Mouse (Mus musculus): ENCODE results near the gene Ebp.
A peak's percentile ranks its signal among the peaks of the same experiment; 100 is the strongest.

Ebp gene

DNA sequence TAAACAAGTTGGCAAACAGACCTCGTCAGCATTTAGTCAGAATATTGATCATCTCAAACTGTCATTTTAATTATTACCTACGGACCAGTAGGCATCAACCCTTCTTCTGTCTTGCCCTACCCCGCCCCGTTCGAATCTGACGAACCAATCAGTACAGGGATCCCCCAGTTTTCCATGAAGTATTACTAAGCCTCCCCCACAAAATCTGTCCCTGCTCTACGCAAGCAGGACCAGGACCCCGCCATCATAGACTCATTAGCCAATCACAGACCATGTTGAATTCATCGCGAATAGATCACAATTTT is at the start of gene Ebp:
TSS of gene Ebp (minus strand) at position 94 of the 305 bp plus-strand sequence.
- peak; percentile 6 for DNase-seq

DNA sequence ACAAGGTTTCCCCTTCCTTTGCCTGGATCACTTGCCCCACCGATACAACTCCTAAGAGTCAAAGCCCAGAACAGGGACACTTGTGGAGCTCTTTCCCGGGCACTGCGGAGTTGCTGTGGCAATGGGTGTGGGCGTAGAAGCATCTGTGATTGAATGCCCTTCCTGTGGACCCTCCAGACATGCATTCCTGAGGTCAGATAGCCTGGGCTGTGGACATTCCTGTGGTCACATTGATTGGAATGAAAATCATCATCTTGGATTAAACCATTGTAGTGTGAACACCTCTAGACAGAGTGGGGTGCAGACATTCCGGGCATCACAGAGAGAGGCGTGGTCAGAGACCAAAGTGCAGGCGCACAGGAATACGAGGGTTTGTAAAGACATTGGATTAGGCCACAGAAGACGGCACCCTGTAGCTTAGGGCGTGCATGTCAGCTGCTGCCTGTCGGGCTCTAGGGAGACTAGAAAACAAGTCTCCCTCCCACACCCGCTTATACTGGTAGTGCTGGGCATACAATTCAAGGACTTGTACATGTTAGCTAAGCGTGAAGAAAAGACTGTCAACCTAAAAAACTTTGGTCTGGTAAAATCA is 45.6 kb upstream of the Ebp start:
- DNase-seq = no peak

DNA sequence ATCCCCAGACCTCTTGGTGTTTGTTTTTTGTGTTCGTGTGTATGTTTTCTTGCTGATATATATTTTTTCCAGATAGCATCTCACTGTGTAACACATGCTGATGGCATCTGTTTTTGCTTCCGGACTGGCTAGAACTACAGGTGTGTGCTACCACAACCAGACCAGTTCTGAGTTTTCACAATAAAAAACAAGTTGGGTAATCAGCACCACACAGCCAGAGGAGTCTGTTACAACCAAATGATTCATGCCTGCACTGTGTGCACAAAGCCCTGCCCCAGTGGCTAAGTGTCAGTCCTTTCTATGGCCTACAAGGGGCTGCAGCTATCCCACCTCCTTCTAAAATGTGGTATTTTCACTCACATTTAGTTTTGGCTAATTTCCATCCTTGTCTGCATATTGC is 43.4 kb upstream of the Ebp start:
- no peak for DNase-seq

DNA sequence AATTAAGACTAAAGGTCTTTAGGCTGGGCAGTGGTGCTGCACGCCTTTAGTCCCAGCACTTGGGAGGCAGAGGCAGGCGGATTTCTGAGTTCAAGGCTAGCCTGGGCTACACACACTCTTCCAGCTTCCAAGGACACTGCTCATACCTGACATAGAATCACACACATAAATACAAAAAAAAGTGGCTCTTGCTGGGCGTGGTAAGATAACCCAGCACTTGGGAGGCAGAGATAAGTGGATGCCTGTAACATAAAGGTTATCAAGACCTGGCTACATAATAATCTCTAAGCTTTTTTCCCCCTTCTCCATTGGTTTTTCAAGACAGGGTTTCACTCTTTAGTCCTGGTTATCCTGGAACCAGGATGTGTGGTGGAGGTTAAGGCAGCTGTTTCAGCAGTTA is 40.3 kb upstream of the Ebp start:
- DNase-seq = no peak

DNA sequence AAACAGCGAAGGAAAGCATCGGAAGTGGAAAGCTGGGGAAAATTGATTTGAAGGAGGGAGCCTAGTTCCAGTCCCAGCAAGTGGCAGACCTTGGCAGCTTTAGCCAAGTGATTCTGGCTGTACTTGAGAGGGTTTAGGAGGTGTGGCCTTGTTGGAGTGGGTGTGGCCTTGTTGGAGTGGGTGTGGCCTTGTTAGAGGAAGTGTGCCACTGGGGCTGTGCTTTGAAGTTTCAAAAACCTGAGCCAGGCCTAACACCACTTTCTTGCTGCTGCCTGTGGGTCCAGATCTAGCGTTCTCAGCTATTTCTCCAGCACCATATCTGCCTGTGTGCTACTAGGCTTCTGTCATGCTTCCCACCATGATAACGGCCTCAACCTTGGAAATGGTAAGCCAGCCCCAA is 37.0 kb upstream of the Ebp start:
- DNase-seq = peak; percentile 52

DNA sequence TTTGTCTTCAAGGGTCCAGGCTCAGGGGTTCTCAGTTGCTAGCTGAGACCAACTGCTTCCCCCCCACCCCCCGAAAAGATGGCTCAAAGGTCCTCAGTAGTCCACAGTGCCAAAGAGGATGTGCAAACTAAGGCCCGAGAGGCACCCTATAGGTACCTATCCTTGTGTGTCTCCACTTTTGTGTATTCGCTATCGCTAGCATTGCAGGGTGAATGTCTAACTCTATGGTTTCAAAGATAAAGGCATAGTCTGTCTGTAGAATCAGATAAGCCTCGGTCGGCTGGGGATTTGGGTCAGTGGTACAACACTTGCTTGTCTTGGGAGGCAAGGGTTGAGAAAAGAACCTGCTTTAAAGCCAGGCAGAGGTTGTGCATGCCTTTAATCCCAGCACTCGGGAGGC is 30.2 kb upstream of the Ebp start:
- no peak for DNase-seq

DNA sequence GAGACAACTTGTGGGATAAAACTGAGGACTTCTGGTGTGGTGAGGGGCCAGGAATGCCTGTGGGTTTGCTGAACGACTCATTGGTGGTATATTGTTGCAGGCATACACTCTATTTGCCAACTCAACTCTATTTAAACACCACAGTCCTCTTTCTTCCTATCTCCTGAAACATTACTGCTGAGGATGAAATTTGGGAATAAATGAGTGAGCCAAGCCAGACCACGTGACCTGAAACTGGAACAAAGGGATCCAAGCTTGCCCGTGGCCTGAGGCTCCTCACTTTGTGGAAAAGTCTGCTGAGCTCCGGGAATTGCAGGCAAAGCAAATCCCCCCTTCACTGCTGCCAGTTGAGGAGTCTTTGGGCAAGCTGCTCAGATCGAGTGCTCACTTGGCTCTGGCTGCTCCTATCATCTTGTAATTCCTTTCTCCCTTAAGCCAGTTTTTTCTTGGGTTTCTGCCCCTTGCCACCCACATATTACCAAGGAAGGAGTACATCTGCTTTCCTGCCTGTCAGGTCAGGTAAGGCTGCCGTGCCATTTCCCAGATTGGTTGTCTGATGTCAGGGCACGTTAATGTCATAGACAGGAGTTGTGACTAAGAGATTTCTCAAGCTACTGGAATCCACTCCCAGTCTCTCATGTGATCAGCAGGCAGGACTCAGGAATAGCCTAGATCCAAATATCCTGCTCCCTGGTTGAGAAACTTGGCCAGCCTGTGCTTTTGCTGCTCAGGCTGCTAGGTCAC is 29.5 kb upstream of the Ebp start:
- no peak for DNase-seq

DNA sequence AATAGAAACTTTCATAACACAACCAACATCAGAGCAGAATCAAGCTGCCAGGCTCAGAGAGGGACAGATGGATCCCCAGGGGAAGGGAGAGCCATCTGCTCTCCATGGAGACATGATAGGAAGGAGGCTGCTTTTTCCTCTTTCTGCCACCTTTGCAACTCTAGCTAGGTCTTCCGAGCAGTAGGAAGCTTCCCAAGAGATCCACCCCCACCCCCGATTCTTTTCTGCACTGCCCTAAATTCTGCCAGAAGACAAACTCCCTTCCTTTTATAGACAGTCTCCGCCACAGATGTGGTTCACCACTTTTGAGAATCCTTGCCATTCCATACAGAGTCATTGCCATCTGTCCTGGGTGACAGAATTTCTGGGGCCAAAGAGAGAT is 29.0 kb upstream of the Ebp start:
- DNase-seq = no peak

DNA sequence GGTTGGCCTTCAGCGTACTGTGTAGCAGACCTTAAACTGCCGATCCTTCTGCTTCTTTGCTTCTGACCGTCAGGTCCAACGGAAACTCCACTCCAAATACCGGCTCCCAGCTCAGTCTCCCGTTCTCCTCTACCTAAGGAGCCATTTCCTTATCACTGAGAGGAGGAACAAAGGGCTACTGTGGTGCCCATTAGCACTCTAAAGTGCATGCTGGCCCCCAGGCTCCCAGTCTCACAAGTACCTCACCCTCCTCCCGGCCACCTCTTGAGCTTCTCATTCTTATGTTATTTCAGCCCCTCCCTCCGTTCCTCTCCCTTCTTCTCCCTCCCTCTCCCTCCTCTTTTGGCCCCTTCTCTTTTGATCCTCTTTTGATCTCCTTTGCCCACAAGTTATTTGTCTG is 26.3 kb upstream of the Ebp start:
- no peak for DNase-seq

DNA sequence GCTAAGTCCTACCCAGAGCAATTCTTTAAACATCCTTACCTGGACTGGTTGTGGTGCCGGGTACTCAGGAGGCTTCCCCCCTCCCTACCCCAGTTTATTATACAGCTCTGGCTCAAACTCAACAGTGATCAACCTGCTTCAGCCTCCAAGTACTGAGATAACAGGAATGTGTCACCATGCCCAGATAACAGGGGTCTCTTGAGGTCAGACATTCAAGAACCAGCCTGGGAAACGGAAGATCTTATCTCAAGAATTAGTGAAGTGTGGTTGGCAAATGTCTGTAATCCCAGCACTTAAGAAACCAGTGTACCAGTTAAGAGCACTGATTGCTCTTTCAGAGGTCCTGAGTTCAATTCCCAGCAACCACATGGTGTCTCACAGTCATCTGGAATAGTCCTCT is 24.8 kb upstream of the Ebp start:
- no peak for DNase-seq

DNA sequence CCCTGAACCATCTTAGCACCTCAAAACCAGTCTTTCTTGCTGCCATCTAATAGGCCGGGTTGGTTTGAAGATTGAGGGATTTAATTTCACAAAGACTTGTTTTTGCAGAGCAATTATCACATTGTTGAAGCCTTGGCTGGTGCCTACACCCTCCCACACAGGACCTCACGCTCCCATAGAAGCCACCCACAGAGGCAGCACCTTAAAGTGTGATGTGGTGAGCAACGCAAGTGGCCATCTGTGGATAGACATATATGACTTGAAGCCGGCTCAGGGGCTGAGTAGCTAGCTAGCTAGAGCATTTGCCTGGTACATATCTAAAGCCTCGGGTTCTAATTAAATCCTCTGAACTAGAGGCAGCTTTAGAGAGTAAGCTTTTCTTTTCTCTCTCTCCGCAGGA is 24.1 kb upstream of the Ebp start:
- DNase-seq = no peak

DNA sequence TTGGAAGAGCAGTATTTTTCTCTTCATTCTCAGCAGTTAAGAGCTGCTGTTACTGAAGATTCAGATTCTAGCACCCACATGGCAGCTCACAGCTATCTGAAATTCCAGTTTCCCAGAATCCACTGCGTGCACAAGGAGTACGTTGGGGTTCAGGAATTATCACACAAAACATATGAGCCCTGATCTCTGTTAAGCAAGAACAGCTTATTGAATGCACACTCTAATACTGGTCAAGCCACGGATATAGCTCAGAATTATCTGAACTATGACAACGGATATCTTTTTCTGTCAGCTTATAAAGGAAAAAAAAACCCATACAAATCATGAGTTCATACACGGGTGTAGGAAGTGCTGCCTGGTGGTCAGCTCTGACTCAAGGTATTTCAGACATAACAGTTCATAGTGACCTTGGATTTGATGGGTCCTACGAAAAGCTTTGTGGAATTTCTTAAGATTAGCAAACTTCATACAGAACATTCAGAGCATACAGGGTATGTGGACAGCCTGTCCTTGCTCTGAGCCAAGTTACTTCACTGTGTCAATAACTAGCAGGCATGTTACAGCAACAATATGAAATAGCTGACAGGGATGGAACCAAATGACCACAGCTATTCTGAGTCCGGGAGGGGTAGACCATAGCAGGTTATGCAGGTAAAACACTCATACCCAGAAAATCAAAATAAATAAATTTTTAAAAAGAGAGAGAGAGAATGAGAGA is 18.3 kb upstream of the Ebp start:
- no peak for DNase-seq

DNA sequence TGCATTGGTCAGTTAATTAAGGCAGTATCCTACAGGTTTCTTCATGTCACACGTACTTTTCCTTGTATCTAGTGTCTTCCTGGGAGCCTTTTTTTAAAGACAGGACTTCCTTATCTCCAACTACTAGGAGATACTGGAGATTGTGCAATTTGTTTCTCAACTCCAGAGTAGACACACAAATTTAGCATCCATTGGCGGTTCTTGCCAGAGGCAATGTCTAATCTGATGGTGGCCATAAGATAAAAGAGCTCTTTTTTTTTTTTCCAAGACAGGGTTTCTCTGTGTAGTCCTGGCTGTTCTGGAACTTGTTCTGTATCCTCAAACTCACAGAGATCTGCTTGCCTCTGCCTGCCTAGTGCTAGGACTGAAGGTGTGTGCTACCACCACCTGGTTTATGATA is 16.4 kb upstream of the Ebp start:
- DNase-seq = no peak

DNA sequence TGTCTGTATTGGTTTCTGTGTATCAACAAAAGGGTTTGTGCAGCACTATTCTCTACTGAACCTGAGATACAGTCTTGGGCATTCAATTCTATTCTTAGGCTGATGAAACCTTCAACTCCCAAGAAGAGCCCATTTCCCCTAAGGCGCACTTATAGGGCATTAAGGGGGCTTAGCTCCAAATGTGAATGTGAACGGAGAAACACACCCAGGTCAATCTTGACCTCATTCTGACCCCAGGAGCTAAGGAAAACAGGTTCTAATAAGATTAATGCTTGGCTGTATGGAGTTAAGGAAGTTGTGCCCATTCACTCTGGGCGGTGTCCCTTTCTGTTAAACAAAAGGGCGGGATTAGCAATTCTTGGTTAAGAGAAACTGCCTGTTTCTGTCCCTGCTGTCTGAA is 13.9 kb upstream of the Ebp start:
- DNase-seq = no peak

DNA sequence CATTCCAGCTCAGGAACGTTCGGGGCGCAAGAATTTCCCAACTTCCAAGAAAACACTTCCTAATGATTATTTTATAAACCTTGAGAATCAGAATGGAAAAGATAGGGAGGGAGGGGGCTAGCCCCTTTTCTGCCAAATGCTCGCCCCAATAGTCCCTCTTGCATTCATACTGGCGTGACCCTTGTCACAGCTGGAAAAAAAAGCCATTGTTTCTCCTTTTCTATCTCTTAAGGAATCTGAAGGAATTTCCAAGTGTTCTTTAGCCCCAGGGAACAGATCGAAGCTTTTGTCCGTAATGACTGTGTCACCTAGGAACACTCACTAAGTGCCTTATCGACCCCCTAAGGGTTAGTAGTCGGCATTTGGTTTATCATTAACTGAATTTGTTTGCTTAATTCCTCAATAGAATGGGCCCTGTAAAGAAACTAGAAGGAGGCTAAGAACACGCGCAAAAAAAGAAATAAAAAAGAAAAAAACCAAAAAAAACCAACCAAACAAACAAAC is 13.4 kb upstream of the Ebp start:
- no peak for DNase-seq

DNA sequence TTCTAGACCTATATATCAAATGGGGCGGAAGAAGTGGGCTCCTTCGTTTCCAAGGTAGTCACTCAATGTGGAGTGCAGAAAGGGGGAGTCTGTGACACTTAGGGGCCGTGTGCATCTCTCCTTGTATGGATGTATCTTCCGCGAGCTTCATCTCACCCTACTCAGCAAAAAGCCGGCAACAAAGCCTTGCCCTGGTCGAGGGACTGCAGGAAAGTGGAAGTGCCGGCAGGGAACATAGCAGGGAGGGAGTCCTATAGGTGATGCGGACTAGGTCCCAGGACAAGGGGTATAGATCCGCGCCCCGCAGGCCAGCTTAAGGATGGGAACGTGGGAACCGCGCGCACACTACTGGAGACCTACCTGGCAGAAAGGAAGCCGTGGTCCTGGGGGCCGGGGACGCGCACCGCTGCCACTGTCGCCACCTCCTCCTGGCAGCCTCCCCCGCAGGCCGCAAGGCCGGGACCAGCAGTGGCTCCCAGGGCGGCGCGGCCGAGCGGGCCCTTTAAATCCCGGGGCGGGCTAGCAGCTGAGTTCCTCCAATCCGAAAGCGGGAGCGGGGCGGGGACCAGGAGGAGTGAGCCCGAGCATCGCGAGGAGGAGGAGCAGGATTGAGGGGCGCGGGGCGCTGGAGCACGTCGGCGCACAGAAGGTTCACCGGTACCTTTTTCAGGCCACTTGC is 12.8 kb upstream of the Ebp start, which contains the start of gene Porcn:
TSS of gene Porcn (minus strand) at position 511 of the 679 bp plus-strand sequence.
- peak; percentile 84 for DNase-seq

DNA sequence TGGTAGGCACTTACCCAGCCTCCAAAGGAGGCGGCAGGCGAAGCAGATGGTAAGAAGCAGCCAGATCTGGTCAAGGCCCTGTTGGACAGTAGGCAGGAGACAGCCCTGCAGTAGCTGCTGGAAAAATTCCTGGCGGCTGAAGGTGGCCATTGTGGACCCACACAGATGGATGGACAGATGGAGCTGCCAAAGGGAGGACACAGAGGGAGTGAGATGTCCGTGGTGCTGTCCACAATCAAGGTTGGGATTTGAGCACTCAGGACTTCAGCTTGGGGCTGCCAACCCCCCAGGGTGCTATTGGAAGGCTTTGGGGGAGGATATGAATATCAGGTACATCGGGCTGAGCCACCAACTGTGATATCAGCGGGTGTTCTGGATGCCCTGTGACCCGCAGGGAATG is 12.2 kb upstream of the Ebp start:
- no peak for DNase-seq

DNA sequence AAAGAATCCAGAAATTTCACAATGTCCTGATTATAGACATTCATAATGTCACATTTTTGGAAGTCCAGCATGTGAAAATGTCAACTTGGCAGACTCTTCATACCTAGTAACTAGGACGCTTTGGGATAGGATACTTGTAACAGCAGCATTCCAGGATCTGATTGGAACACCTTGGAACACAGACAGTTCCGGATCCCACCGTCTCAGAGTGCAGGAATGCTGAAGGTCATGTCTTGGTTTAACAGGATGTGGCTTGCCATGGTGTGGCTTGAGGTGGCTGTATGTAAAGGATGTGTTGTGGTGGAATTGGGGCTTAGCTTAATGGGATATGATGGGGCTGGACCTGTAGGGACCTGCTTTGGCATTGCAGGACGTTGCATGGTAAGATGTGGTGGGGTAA is 11.8 kb upstream of the Ebp start:
- no peak for DNase-seq

DNA sequence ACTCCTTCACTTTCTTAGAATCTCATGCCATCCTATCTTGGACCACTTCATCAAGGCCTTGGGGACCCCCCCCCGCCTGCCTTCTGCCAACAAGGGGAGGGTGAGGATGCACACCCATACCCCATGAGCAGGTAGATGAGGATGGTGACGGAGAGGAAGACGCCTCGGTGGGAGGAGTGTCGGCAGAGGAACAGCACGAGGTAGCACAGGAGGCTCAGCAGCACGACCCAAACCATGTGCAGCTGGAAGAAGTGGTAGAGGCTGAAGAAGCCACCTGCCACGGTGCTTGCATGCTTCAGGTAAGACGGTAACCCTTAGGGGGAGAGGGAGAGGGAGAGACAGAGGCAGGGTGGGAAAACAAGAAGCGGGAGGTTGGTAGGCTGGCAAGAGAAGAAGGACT is 10.8 kb upstream of the Ebp start:
- no peak for DNase-seq

DNA sequence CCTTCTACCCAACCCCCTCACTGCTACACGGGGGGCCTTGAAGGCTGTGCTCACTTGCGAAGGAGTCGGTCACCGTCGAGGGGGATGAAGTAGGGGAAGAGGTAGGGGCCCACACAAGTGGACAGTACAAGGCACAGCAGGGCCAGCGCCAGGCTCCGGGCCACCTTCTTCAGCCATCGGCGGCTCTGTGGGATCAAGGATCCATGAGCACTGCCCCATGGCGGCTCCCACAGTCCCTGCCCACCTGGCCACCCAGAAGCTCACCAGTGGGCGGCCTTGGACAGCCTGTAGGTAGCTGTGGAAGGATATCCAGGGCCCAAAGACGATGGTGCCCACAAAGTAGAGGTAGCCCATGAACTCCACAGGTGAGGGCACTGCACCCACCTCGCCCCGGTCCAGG is 9.8 kb upstream of the Ebp start:
- DNase-seq = no peak

DNA sequence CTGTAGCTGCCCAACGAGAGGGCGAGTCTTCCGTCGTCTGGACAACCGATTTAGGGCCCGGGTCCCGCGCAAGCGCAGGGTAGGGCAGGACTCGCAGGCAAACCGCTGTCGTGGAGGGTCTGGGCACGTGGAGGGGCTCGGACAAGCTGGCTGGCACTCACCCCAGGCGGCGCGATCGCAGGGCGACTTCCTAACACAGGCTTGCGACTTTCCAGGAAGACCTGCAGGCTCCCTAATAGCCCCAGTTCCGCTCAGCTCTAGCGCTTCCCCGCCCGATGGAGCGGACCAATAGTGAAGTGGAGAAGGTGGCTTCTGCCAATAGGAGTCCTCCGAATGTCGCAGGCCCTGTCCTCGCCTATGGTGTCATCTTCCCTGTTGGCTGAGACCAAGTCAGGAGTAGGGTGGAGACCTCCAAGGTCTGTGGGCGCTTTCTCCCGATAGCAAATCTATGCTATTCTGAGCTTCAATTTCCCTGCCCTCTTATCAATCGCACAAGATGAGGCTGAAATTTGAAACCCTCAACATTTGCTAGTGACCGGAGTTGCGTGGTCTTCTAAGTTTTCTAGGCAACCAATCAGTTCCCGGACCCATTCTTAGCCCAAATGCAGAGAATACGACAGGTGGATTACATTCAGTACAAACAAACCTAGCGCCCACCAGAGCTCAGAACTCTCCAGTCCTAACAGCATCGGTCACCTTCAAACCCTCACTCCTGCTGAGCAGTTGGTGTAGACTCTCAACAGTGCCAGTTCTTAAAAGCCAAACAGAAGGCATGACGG is 483 bp downstream of the Ebp start:
- peak; percentile 90 for DNase-seq

DNA sequence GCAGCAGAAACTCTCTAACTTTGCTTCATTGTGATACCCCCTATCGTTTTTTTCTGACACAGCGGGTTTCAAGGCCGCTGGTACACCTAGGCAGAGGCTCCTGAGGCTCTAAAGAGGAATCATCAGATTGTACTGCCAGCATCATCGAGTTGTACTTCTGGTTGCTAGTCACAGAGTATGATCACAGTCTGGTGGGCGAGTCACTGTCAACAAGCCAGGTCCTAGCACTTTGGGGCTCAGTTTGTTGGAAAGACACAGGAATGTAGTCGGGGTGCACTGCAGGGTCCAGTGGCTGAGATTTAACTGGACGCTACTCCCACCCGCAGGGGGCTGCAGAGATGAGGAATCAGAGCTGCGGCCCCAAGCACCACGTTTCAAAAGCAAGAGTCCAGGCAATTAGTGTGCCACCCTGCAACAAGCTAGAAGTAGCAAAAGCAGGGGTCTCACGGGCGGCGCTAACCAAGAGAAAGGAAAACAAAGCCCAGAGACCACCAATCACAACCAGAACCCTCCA is 1.1 kb downstream of the Ebp start:
- no peak for DNase-seq

Measured in liver (tissue).